Mouse (Mus musculus): Measurements from ENCODE around the gene Pdzd11. TPM values are rescaled to one million over a fixed set of nuclear protein-coding genes. Genes with fewer than 3 reads are reported as not detected.

Pdzd11 gene
- total and polyA plus RNA-seq, 2 experiments = 10.2 to 20.0 TPM

DNA sequence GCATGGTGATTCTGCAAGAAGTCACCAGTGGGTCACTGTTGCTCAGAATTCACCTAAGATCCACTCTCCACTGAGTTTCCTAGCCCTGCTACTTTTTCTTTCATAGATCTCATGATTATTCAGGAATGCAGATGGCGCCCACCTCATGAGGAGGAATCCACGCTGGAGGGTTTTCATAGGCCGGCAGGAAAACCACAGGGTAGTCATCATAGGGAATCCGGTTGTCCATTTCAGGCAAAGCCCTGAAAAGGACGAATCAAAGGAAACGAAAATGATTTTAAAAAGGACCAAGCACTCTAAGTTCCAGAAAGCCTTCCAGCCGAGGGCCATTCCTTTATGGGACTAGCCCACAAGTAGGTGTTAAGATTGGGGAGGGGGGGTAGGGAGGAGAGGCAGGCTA, 1.2 kb downstream of the Pdzd11 start:
- Histone ChIP-seq H3K4me1 (ENCODE audit: control insufficient read depth, insufficient read depth, low read length) (peaks cover 2% of the 10 kb centered on the region; the same call in 1 of the 2 replicates), H3K36me3 (ENCODE audit: control insufficient read depth, insufficient read depth, low read length) (peaks cover 5% of the 10 kb centered on the region; the same call in 1 of the 2 replicates), H3K9ac (ENCODE audit: low read depth, low read length) (peak overlapping the region; percentile 63), H3K79me2 (ENCODE audit: control insufficient read depth, insufficient read depth, low read length) (no peaks in the 10 kb centered on the region), H3K4me3 (ENCODE audit: insufficient read depth, low read depth, low read length) (peak overlapping the region; percentile 71), H3K27me3 (ENCODE audit: control insufficient read depth, insufficient read depth, low read length) (no peaks in the 10 kb centered on the region), H3K27ac (replicated peaks; ENCODE audit: insufficient read depth, low read depth, low read length) (no peak overlapping the region; the same call in 1 of the 2 replicates)
- DNase-seq (ENCODE audit: extremely low read depth, low read depth, low spot score) = no peak
- TF ChIP-seq CTCF (IDR thresholded peaks at IDR 0.05; ENCODE audit: low read depth, low read length) (no peak), POLR2A (IDR thresholded peaks at IDR 0.05; ENCODE audit: extremely low read depth, insufficient read depth, low read length) (no peak)
- 8% methylated on average over 7 of the region's 7 CpGs for WGBS

DNA sequence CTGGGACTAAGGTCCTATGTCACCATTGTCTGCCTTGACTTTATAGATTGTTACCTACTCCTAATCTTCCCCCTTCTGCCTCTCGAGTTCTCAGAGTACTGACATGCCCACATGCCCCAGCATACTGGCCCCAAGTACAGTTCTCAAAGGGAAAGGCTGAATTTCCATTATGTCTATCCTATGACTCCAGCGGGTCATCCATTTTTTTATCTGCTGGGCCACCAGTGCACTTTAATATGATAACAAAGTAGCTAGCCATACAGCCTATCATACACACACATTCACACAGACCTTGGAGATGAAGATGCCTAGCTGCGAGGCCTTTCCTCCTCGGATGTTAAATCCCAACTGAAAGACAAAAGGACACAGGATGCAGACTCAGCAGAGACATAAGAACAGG, 2.1 kb downstream of the Pdzd11 start:
- Histone ChIP-seq H3K9ac (ENCODE audit: low read depth, low read length) (no peak overlapping the region), H3K27me3 (ENCODE audit: control insufficient read depth, insufficient read depth, low read length) (no peaks in the 10 kb centered on the region), H3K36me3 (ENCODE audit: control insufficient read depth, insufficient read depth, low read length) (peaks cover 5% of the 10 kb centered on the region; the same call in 1 of the 2 replicates), H3K27ac (replicated peaks; ENCODE audit: insufficient read depth, low read depth, low read length) (no peak overlapping the region), H3K79me2 (ENCODE audit: control insufficient read depth, insufficient read depth, low read length) (no peaks in the 10 kb centered on the region), H3K4me1 (ENCODE audit: control insufficient read depth, insufficient read depth, low read length) (peaks cover 2% of the 10 kb centered on the region; the same call in 1 of the 2 replicates), H3K4me3 (ENCODE audit: insufficient read depth, low read depth, low read length) (no peak overlapping the region)
- WGBS = 93% methylated on average over 4 of the region's 4 CpGs
- TF ChIP-seq POLR2A (IDR thresholded peaks at IDR 0.05; ENCODE audit: extremely low read depth, insufficient read depth, low read length) = no peak
- no peak for TF ChIP-seq CTCF (IDR thresholded peaks at IDR 0.05; ENCODE audit: low read depth, low read length)
- no peak for DNase-seq (ENCODE audit: extremely low read depth, low read depth, low spot score)

DNA sequence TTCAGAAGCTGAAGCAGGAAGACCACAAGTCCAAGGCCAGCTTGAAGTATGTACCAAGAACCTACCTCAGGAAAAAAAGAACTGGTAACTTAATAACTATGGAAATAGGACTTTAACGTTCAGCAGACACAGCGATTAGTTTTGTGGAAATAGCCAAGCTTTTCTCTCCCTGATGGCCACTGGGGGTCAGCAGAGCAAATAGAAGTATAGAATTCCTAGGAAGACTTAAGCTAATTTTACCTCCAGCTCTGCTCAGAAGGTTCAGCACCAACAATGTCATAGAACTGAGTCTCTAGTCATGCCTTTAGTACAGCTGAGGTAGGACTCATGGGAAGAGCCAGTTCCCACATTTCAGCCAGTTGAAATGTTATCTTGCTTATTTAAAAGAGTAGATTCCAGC, 5.0 kb downstream of the Pdzd11 start:
- Histone ChIP-seq H3K4me1 (ENCODE audit: control insufficient read depth, insufficient read depth, low read length) (peaks cover under 1% of the 10 kb centered on the region; the same call in 1 of the 2 replicates), H3K27ac (replicated peaks; ENCODE audit: insufficient read depth, low read depth, low read length) (no peak overlapping the region), H3K4me3 (ENCODE audit: insufficient read depth, low read depth, low read length) (no peak overlapping the region), H3K9ac (ENCODE audit: low read depth, low read length) (no peak overlapping the region), H3K79me2 (ENCODE audit: control insufficient read depth, insufficient read depth, low read length) (no peaks in the 10 kb centered on the region), H3K36me3 (ENCODE audit: control insufficient read depth, insufficient read depth, low read length) (peaks cover 5% of the 10 kb centered on the region; the same call in 1 of the 2 replicates), H3K27me3 (ENCODE audit: control insufficient read depth, insufficient read depth, low read length) (no peaks in the 10 kb centered on the region)
- no peak for DNase-seq (ENCODE audit: extremely low read depth, low read depth, low spot score)
- TF ChIP-seq POLR2A (IDR thresholded peaks at IDR 0.05; ENCODE audit: extremely low read depth, insufficient read depth, low read length) (no peak), CTCF (IDR thresholded peaks at IDR 0.05; ENCODE audit: low read depth, low read length) (no peak)
- 45% methylated on average over 2 of the region's 2 CpGs for WGBS

DNA sequence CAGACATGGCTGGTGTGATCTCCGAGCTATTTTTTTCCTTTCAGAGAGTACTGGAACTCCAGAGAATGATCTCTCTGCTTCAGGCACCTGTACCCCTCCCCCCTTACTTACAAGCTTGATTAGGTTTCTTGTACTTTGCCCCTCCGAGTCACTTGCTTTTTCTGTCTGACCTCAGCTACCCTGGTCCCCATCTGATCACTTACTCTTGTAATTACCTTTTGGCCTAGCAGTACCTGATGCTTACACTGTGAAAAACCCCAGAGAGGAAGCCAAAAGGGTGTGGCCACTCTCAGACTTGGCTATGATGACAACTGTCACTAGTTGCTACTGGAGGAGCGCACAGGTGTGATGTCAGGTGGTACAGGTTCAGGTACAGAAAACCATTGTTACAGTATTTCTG, 7.9 kb downstream of the Pdzd11 start:
- WGBS = 49% methylated on average over 3 of the region's 3 CpGs
- Histone ChIP-seq H3K4me3 (ENCODE audit: insufficient read depth, low read depth, low read length) (no peak overlapping the region), H3K9ac (ENCODE audit: low read depth, low read length) (no peak overlapping the region), H3K4me1 (ENCODE audit: control insufficient read depth, insufficient read depth, low read length) (no peaks in the 10 kb centered on the region), H3K79me2 (ENCODE audit: control insufficient read depth, insufficient read depth, low read length) (no peaks in the 10 kb centered on the region), H3K36me3 (ENCODE audit: control insufficient read depth, insufficient read depth, low read length) (peaks cover 5% of the 10 kb centered on the region; the same call in 1 of the 2 replicates), H3K27ac (replicated peaks; ENCODE audit: insufficient read depth, low read depth, low read length) (no peak overlapping the region), H3K27me3 (ENCODE audit: control insufficient read depth, insufficient read depth, low read length) (no peaks in the 10 kb centered on the region)
- TF ChIP-seq POLR2A (IDR thresholded peaks at IDR 0.05; ENCODE audit: extremely low read depth, insufficient read depth, low read length) (no peak), CTCF (IDR thresholded peaks at IDR 0.05; ENCODE audit: low read depth, low read length) (no peak)
- peak; percentile 21 for DNase-seq (ENCODE audit: extremely low read depth, low read depth, low spot score)

DNA sequence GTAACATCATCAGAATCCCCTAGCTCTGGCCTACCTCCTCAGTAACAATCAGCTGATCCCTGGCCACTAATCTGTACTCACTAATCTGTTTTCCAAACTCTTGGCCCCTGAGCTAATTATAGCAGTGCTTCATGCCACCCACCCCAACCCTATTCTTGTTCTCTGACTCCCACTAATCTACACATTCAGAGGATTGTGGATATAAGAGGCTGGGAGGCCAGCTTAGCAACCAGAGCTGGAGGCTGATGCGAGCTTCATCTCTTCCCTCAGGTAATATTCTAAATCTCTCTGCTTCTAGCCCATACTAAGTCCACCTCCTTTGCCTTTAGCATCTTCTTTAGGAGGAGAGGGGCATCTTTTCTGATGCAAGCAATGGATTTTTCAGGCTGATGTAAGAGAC, 21.1 kb downstream of the Pdzd11 start, which contains the start of gene Arr3:
Arr3 (plus strand) TSS at position 184 of the 400 bp plus-strand sequence.
- H3K4me3 ChIP-seq (ENCODE audit: insufficient read depth, low read depth, low read length) = no peak within 1 kb of the TSS
- WGBS = 94% methylated on average over 1 of the region's 1 CpGs
- no peak for DNase-seq (ENCODE audit: extremely low read depth, low read depth, low spot score)
- TF ChIP-seq CTCF (IDR thresholded peaks at IDR 0.05; ENCODE audit: low read depth, low read length) = no peak
- TF ChIP-seq POLR2A (IDR thresholded peaks at IDR 0.05; ENCODE audit: extremely low read depth, insufficient read depth, low read length) = no peak
- no peak within 1 kb of the TSS for H3K27ac ChIP-seq (replicated peaks; ENCODE audit: insufficient read depth, low read depth, low read length)
- H3K9ac ChIP-seq (ENCODE audit: low read depth, low read length) = no peak within 1 kb of the TSS
- no peaks in the 10 kb centered on the region for H3K4me1 ChIP-seq (ENCODE audit: control insufficient read depth, insufficient read depth, low read length)
- no peaks in the 10 kb centered on the region for H3K27me3 ChIP-seq (ENCODE audit: control insufficient read depth, insufficient read depth, low read length)
- H3K36me3 ChIP-seq (ENCODE audit: control insufficient read depth, insufficient read depth, low read length) = no peaks in the 10 kb centered on the region
- H3K79me2 ChIP-seq (ENCODE audit: control insufficient read depth, insufficient read depth, low read length) = no peaks in the 10 kb centered on the region

DNA sequence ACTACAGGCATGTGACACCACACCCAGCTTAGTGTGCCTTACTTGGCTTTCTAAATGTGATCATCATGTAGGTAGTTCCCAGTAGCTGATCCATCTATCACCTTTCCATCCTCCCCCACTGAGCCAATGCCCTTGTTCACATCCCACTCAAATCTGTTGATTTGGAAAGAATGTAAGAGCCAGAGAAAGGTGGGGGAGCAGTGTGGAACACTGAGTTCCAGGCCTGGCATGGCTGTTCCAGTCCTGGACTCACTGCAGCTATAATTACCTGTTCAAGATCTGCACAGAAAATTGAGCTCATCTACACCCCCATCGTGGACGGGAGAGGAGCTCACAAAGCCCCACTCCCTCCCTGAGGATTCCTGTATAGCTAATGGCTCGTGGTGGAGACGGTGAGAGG, 26.6 kb downstream of the Pdzd11 start:
- no peak for TF ChIP-seq CTCF (IDR thresholded peaks at IDR 0.05; ENCODE audit: low read depth, low read length)
- TF ChIP-seq POLR2A (IDR thresholded peaks at IDR 0.05; ENCODE audit: extremely low read depth, insufficient read depth, low read length) = no peak
- H3K4me1 ChIP-seq (ENCODE audit: control insufficient read depth, insufficient read depth, low read length) = no peaks in the 10 kb centered on the region
- no peaks in the 10 kb centered on the region for H3K27me3 ChIP-seq (ENCODE audit: control insufficient read depth, insufficient read depth, low read length)
- WGBS = 85% methylated on average over 4 of the region's 4 CpGs
- no peak overlapping the region for H3K9ac ChIP-seq (ENCODE audit: low read depth, low read length)
- no peak overlapping the region for H3K27ac ChIP-seq (replicated peaks; ENCODE audit: insufficient read depth, low read depth, low read length)
- DNase-seq (ENCODE audit: extremely low read depth, low read depth, low spot score) = no peak
- H3K79me2 ChIP-seq (ENCODE audit: control insufficient read depth, insufficient read depth, low read length) = no peaks in the 10 kb centered on the region
- no peaks in the 10 kb centered on the region for H3K36me3 ChIP-seq (ENCODE audit: control insufficient read depth, insufficient read depth, low read length)
- H3K4me3 ChIP-seq (ENCODE audit: insufficient read depth, low read depth, low read length) = no peak overlapping the region

Data from liver, adult 2 months (tissue).